Mouse (Mus musculus) adipocyte (in vitro differentiated cells): Measurements from ENCODE around the gene Wdr18.

Experiments used
- DNase-seq: peaks from one replicate; pipeline ENCODE4 v3.0.0-alpha.2; 2016; ENCODE audit warnings: low spot score

The Wdr18 gene

GRCm38 (mm10) chr10:79959847-79960601 lies at the start of gene Wdr18:
TSS of gene Wdr18 (plus strand) at chr10:79960152.
- peak; percentile 100 for DNase-seq

GRCm38 (mm10) chr10:79910556-79910955 lies 49.4 kb upstream of the Wdr18 start, which contains the start of gene Gm26602:
TSS of gene Gm26602 (plus strand) at chr10:79910856.
- DNase-seq, result no peak

- DNase-seq, result no peak
Measured at GRCm38 (mm10) chr10:79912412-79912811, 47.5 kb upstream of the Wdr18 start.

- DNase-seq, result no peak
Measured at GRCm38 (mm10) chr10:79914131-79914947, 45.6 kb upstream of the Wdr18 start.

GRCm38 (mm10) chr10:79914948-79915596 lies 44.9 kb upstream of the Wdr18 start:
- DNase-seq, result peak; percentile 80

- no peak for DNase-seq
Measured at GRCm38 (mm10) chr10:79916081-79916480, 43.9 kb upstream of the Wdr18 start.

- peak; percentile 74 for DNase-seq
Measured at GRCm38 (mm10) chr10:79916808-79917531, 43.0 kb upstream of the Wdr18 start, which contains the start of gene Kiss1r. TSS of gene Kiss1r (plus strand) at chr10:79916971.

- peak; percentile 3 for DNase-seq
Measured at GRCm38 (mm10) chr10:79917532-79918100, 42.3 kb upstream of the Wdr18 start.

- DNase-seq, result no peak
Measured at GRCm38 (mm10) chr10:79918231-79919078, 41.5 kb upstream of the Wdr18 start.

GRCm38 (mm10) chr10:79919251-79919849 lies 40.6 kb upstream of the Wdr18 start:
- DNase-seq, result no peak

- DNase-seq, result peak; percentile 3
Measured at GRCm38 (mm10) chr10:79920056-79920890, 39.7 kb upstream of the Wdr18 start.

- no peak for DNase-seq
Measured at GRCm38 (mm10) chr10:79920958-79921535, 38.9 kb upstream of the Wdr18 start, which contains the start of gene R3hdm4. TSS of gene R3hdm4 (minus strand) at chr10:79921208.

GRCm38 (mm10) chr10:79921572-79921971 lies 38.4 kb upstream of the Wdr18 start:
- DNase-seq, result no peak

- peak; percentile 91 for DNase-seq
Measured at GRCm38 (mm10) chr10:79924998-79925784, 34.8 kb upstream of the Wdr18 start.

- DNase-seq, result no peak
Measured at GRCm38 (mm10) chr10:79925785-79926490, 34.0 kb upstream of the Wdr18 start.

GRCm38 (mm10) chr10:79926491-79927323 lies 33.2 kb upstream of the Wdr18 start, which contains the start of gene Arid3a:
TSS of gene Arid3a (plus strand) at chr10:79927043.
- peak; percentile 87 for DNase-seq
